Mouse (Mus musculus): ENCODE measurements around the gene Phb2. TPM values are rescaled to one million over a fixed set of nuclear protein-coding genes. Genes with fewer than 3 reads are reported as not detected.

Phb2 gene
- total and polyA plus RNA-seq, 3 experiments = 309 to 815 (median 706) TPM

DNA sequence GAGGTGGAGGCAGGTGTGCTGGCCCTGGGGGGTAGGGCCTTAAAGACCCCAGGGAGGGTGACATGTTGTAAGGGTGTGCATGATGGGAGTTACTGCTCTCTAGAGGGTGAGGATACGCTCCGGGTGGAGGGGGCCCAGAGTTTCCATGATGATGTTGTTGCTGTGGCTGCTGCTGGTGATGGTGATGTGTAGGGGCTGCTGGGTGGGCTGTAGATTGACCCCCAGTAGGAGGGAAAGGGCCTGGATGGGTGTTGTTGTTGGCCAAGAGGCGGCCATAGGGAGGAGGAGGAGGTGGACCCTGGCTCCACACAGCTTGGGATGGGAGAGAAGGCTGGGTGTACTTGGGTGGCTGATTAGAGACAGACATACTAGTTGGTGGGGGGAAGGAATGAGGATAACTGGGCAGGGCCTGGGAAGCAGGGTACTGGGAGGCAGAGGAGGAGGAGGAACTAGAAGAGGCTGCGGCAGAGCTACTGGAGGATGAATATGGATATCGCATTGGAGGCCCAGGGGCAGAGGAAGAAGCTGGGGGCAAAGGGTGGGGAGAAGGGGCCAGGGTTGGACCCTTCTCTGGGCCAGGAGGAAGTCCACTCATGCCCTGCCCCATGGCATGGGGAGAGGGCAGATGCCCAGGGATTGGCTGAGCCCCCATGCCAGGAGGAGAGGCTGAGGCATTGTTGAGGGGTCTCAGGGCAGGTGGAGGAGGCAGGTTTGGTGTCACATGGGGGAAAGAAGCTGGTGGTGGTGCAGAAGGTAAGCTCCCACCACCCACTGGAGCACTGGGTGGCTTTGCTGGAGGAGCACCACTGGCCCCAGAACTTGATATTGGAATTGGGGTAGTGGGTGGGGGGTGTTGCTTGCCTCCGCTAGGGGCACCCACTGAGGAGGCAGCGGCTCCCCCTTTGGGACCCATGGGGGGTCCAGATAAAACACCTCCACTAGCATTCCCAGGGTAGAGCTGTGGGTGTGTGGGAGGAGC is 34.8 kb downstream of the Phb2 start:
- Histone ChIP-seq H3K27me3 (ENCODE audit: control insufficient read depth in 1 of 2, insufficient read depth in 2 of 2, low read length in 2 of 2) (no peaks in the 10 kb centered on the region), H3K9ac (ENCODE audit: control insufficient read depth, low read depth, low read length, poor library complexity, severe bottlenecking) (peak overlapping the region; percentile 80), H3K4me1 (ENCODE audit: control insufficient read depth in 1 of 2, insufficient read depth in 2 of 2, low read length in 2 of 2) (peaks cover 0 to 2% of the 10 kb centered on the region in 2 experiments; a peak in 1 of 4 replicates), H3K79me2 (ENCODE audit: control insufficient read depth, insufficient read depth, low read length, poor library complexity) (peaks cover 1% of the 10 kb centered on the region; the same call in 1 of the 2 replicates), H3K4me3 (ENCODE audit: control insufficient read depth in 1 of 2, insufficient read depth in 1 of 2, low read depth in 2 of 2, low read length in 2 of 2) (no peak overlapping the region), H3K36me3 (ENCODE audit: control insufficient read depth in 1 of 2, insufficient read depth in 2 of 2, low read length in 2 of 2) (peaks cover 0 to under 1% of the 10 kb centered on the region in 2 experiments; a peak in 2 of 4 replicates), H3K9me3 (replicated peaks; ENCODE audit: insufficient read depth, low read length) (no peaks in the 10 kb centered on the region), H3K27ac (ENCODE audit: control insufficient read depth, low read depth, low read length) (no peak overlapping the region)
- TF ChIP-seq USF2 (IDR thresholded peaks at IDR 0.05; ENCODE audit: borderline replicate concordance in 1 of 2, insufficient read depth in 1 of 2, low read depth in 1 of 2, low read length in 2 of 2) (no peak), CTCF (IDR thresholded peaks at IDR 0.05 in 2 of 3, conservative IDR thresholded peaks at IDR 0.05 in 1 of 3; ENCODE audit: control insufficient read depth in 1 of 3, insufficient read depth in 1 of 3, low read depth in 2 of 3, low read length in 3 of 3, poor library complexity in 1 of 3, severe bottlenecking in 1 of 3) (no peak), GATA1 (IDR thresholded peaks at IDR 0.05; ENCODE audit: low read depth, low read length) (no peak), CHD2 (IDR thresholded peaks at IDR 0.05; ENCODE audit: low read length) (no peak), ELF1 (IDR thresholded peaks at IDR 0.05; ENCODE audit: low read depth, low read length) (no peak), MAFK (IDR thresholded peaks at IDR 0.05; ENCODE audit: borderline replicate concordance, low read depth, low read length) (no peak), ZNF384 (IDR thresholded peaks at IDR 0.05; ENCODE audit: low read depth, low read length) (no peak), TBP (IDR thresholded peaks at IDR 0.05; ENCODE audit: low read depth, low read length) (no peak), TAL1 (IDR thresholded peaks at IDR 0.05; ENCODE audit: low read length) (no peak), SMC3 (IDR thresholded peaks at IDR 0.05; ENCODE audit: low read depth, low read length) (no peak), MYC (IDR thresholded peaks at IDR 0.05; ENCODE audit: low read depth, low read length) (no peak), MEF2A (IDR thresholded peaks at IDR 0.05; ENCODE audit: extremely low read depth, insufficient replicate concordance, low read depth, low read length, poor library complexity, severe bottlenecking) (no peak)
- DNase-seq (ENCODE audit: low read depth, low spot score) = no peak

- H3K36me3 ChIP-seq (ENCODE audit: control insufficient read depth in 1 of 2, insufficient read depth in 2 of 2, low read length in 2 of 2) = no peaks in the 10 kb centered on the region
- H3K9me3 ChIP-seq (replicated peaks; ENCODE audit: insufficient read depth, low read length) = no peaks in the 10 kb centered on the region
- H3K9ac ChIP-seq (ENCODE audit: control insufficient read depth, low read depth, low read length, poor library complexity, severe bottlenecking) = no peak overlapping the region
- no peak overlapping the region for H3K4me3 ChIP-seq (ENCODE audit: control insufficient read depth in 1 of 2, insufficient read depth in 1 of 2, low read depth in 2 of 2, low read length in 2 of 2)
- H3K27ac ChIP-seq (ENCODE audit: control insufficient read depth, low read depth, low read length) = no peak overlapping the region
- no peak for TF ChIP-seq CHD1 (IDR thresholded peaks at IDR 0.05; ENCODE audit: low read depth, low read length)
- no peak for TF ChIP-seq MAFK (IDR thresholded peaks at IDR 0.05; ENCODE audit: borderline replicate concordance, low read depth, low read length)
- no peak for TF ChIP-seq MAX (IDR thresholded peaks at IDR 0.05; ENCODE audit: low read length)
- no peak for TF ChIP-seq RAD21 (IDR thresholded peaks at IDR 0.05; ENCODE audit: low read depth, low read length)
- no peak for TF ChIP-seq ZNF384 (IDR thresholded peaks at IDR 0.05; ENCODE audit: low read depth, low read length)
- TF ChIP-seq CHD2 (IDR thresholded peaks at IDR 0.05; ENCODE audit: low read length) = no peak
- TF ChIP-seq JUND (IDR thresholded peaks at IDR 0.05; ENCODE audit: low read depth, low read length) = no peak
- TF ChIP-seq RCOR1 (IDR thresholded peaks at IDR 0.05; ENCODE audit: low read depth, low read length) = no peak
- peaks cover 0 to 7% of the 10 kb centered on the region in 2 experiments; a peak in 1 of 4 replicates for H3K4me1 ChIP-seq (ENCODE audit: control insufficient read depth in 1 of 2, insufficient read depth in 2 of 2, low read length in 2 of 2)
- no peak for DNase-seq (ENCODE audit: low read depth, low spot score)
- H3K79me2 ChIP-seq (ENCODE audit: control insufficient read depth, insufficient read depth, low read length, poor library complexity) = peaks cover 7% of the 10 kb centered on the region
- H3K27me3 ChIP-seq (ENCODE audit: control insufficient read depth in 1 of 2, insufficient read depth in 2 of 2, low read length in 2 of 2) = no peaks in the 10 kb centered on the region
These were observed 38.3 kb downstream of the Phb2 start for GRCm38 (mm10) chr6:124750405-124750804.
